Mouse (Mus musculus): Measurements from ENCODE around the gene Tiam2. TPM values are rescaled to one million over a fixed set of nuclear protein-coding genes. Genes with fewer than 3 reads are reported as not detected.

The Tiam2 gene
- total RNA-seq, 1 experiment = 3.1 TPM

DNA sequence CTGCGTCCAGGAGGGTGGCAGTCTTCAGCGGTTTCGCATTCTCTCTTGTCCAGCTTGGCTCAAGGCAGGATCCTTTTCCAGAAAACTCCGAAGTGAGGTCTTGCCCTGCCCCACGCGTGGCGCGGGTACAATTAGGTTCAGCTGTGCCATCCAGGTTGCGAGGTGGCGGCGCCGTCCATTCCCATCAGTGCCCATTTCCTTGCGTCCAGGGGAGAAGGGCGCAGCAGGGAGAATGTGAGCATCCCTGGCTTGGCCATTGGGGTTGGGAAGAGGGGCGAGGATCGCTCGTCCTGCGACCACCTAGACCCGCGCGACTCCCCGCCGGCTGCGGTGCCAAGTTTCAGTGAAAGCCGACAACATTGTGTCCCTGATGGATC is 518 bp downstream of the Tiam2 start:
- Histone ChIP-seq H3K4me3 (ENCODE audit: insufficient read depth in 1 of 2, low read depth in 1 of 2, low read length in 2 of 2, poor library complexity in 1 of 2, severe bottlenecking in 1 of 2) (peak overlapping the region; percentile 62 to 80), H3K27ac (ENCODE audit: insufficient read depth, low read depth, low read length, poor library complexity, severe bottlenecking) (no peak overlapping the region), H3K4me1 (ENCODE audit: control insufficient read depth in 2 of 2, insufficient read depth in 2 of 2, low read length in 2 of 2, poor library complexity in 1 of 2) (peaks cover 0 to 6% of the 10 kb centered on the region in 2 experiments; a peak in 1 of 4 replicates), H3K9ac (ENCODE audit: insufficient read depth, low read depth, low read length, poor library complexity, severe bottlenecking) (peak overlapping the region; percentile 1; the same call in 1 of the 2 replicates), H3K36me3 (ENCODE audit: control insufficient read depth, insufficient read depth, low read length, poor library complexity, severe bottlenecking) (no peaks in the 10 kb centered on the region), H3K9me3 (ENCODE audit: control insufficient read depth, insufficient read depth, low read depth, low read length) (no peaks in the 10 kb centered on the region)
- in situ Hi-C loops (cut with MboI; ENCODE audit: low sequenced_read_pairs in 2 of 2, unreplicated experiment in 2 of 2) = no loop called here
- TF ChIP-seq ZC3H11A (IDR thresholded peaks at IDR 0.05; ENCODE audit: borderline replicate concordance, low read depth, low read length) (no peak), ZNF384 (IDR thresholded peaks at IDR 0.05; ENCODE audit: low read depth, low read length) (no peak), HCFC1 (IDR thresholded peaks at IDR 0.05; ENCODE audit: borderline replicate concordance, insufficient read depth, low read length) (no peak), MAFK (IDR thresholded peaks at IDR 0.05; ENCODE audit: insufficient read depth, low read depth, low read length) (no peak), CHD2 (IDR thresholded peaks at IDR 0.05; ENCODE audit: low read depth, low read length) (no peak)
- DNase-seq (ENCODE audit: low read depth, low spot score) = no peak

DNA sequence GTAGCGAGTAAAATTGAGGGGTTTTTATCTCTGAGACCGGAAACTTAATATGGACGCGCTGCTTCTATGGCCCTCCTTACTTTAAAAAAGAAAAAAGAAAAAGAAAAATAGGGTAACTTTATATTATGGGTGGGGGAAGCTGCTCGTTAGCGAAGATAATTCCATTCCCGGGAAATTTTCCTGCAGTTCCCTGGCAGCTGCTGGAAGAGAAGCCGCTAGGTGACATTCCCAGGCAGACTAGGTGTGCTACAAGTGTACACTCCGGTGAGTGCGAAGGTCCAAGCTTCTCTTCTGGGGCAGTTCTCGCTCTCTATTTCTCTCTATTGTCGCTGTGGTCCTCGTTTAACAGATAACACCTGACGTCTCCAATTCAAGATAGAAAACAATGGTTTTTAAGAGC is 962 bp downstream of the Tiam2 start:
- Histone ChIP-seq H3K36me3 (ENCODE audit: control insufficient read depth, insufficient read depth, low read length, poor library complexity, severe bottlenecking) (no peaks in the 10 kb centered on the region), H3K9me3 (ENCODE audit: control insufficient read depth, insufficient read depth, low read depth, low read length) (no peaks in the 10 kb centered on the region), H3K4me3 (ENCODE audit: insufficient read depth in 1 of 2, low read depth in 1 of 2, low read length in 2 of 2, poor library complexity in 1 of 2, severe bottlenecking in 1 of 2) (peak overlapping the region; percentile 62 to 80; a peak in 2 of 4 replicates), H3K4me1 (ENCODE audit: control insufficient read depth in 2 of 2, insufficient read depth in 2 of 2, low read length in 2 of 2, poor library complexity in 1 of 2) (peaks cover 0 to 6% of the 10 kb centered on the region in 2 experiments; a peak in 1 of 4 replicates), H3K9ac (ENCODE audit: insufficient read depth, low read depth, low read length, poor library complexity, severe bottlenecking) (no peak overlapping the region), H3K27ac (ENCODE audit: insufficient read depth, low read depth, low read length, poor library complexity, severe bottlenecking) (no peak overlapping the region)
- no peak for TF ChIP-seq ZC3H11A (IDR thresholded peaks at IDR 0.05; ENCODE audit: borderline replicate concordance, low read depth, low read length)
- TF ChIP-seq HCFC1 (IDR thresholded peaks at IDR 0.05; ENCODE audit: borderline replicate concordance, insufficient read depth, low read length) = no peak
- TF ChIP-seq MAFK (IDR thresholded peaks at IDR 0.05; ENCODE audit: insufficient read depth, low read depth, low read length) = no peak
- TF ChIP-seq CHD2 (IDR thresholded peaks at IDR 0.05; ENCODE audit: low read depth, low read length) = no peak
- TF ChIP-seq ZNF384 (IDR thresholded peaks at IDR 0.05; ENCODE audit: low read depth, low read length) = no peak
- no peak for DNase-seq (ENCODE audit: low read depth, low spot score)
- in situ Hi-C loops (cut with MboI; ENCODE audit: low sequenced_read_pairs in 2 of 2, unreplicated experiment in 2 of 2) = no loop called here

DNA sequence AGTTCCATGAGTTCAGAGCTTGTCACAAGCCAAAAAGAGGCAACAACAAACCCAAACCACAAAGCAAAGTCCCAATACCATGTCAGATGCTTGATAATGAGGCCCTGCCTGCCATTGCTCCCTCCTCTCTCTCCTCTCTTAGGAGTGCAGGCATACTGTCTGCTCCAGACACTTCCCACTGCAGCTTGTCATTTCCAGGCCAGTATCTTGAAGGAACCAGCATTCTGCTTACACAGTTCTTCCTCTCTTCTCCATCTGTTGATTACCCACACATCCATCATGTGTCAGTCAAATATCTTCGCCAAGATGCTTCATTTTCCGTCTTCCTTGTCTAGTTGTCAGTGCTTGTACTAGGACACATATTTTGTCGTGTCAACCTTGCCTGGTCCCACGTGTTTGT is 2.4 kb downstream of the Tiam2 start:
- no peak for DNase-seq (ENCODE audit: low read depth, low spot score)
- in situ Hi-C loops (cut with MboI; ENCODE audit: low sequenced_read_pairs in 2 of 2, unreplicated experiment in 2 of 2) = no loop called here
- TF ChIP-seq ZC3H11A (IDR thresholded peaks at IDR 0.05; ENCODE audit: borderline replicate concordance, low read depth, low read length) (no peak), ZNF384 (IDR thresholded peaks at IDR 0.05; ENCODE audit: low read depth, low read length) (no peak), MAFK (IDR thresholded peaks at IDR 0.05; ENCODE audit: insufficient read depth, low read depth, low read length) (no peak), HCFC1 (IDR thresholded peaks at IDR 0.05; ENCODE audit: borderline replicate concordance, insufficient read depth, low read length) (no peak), CHD2 (IDR thresholded peaks at IDR 0.05; ENCODE audit: low read depth, low read length) (no peak)
- no peak overlapping the region for H3K9ac ChIP-seq (ENCODE audit: insufficient read depth, low read depth, low read length, poor library complexity, severe bottlenecking)
- H3K27ac ChIP-seq (ENCODE audit: insufficient read depth, low read depth, low read length, poor library complexity, severe bottlenecking) = no peak overlapping the region
- H3K4me3 ChIP-seq (ENCODE audit: insufficient read depth in 1 of 2, low read depth in 1 of 2, low read length in 2 of 2, poor library complexity in 1 of 2, severe bottlenecking in 1 of 2) = no peak overlapping the region
- H3K9me3 ChIP-seq (ENCODE audit: control insufficient read depth, insufficient read depth, low read depth, low read length) = no peaks in the 10 kb centered on the region
- peaks cover 0 to 6% of the 10 kb centered on the region in 2 experiments; a peak in 1 of 4 replicates for H3K4me1 ChIP-seq (ENCODE audit: control insufficient read depth in 2 of 2, insufficient read depth in 2 of 2, low read length in 2 of 2, poor library complexity in 1 of 2)
- no peaks in the 10 kb centered on the region for H3K36me3 ChIP-seq (ENCODE audit: control insufficient read depth, insufficient read depth, low read length, poor library complexity, severe bottlenecking)

DNA sequence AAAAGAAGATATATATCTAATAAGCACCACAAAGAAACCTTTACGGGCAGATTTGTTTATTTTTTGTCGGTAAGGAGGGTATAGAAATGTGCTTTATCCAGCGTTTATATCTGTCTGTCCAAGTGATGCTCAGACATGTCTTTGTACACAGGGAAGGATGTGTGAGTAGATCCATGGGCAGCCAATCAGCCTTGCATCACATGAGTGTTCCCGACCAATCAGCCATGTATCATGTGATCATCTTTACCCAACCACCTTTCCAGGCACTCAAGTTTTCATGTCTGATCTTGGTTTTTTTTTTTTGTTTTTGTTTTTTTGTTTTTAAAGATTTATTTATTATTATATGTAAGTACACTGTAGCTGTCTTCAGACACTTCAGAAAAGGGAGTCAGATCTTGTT is 3.1 kb downstream of the Tiam2 start:
- Histone ChIP-seq H3K36me3 (ENCODE audit: control insufficient read depth, insufficient read depth, low read length, poor library complexity, severe bottlenecking) (no peaks in the 10 kb centered on the region), H3K9me3 (ENCODE audit: control insufficient read depth, insufficient read depth, low read depth, low read length) (no peaks in the 10 kb centered on the region), H3K4me1 (ENCODE audit: control insufficient read depth in 2 of 2, insufficient read depth in 2 of 2, low read length in 2 of 2, poor library complexity in 1 of 2) (peaks cover 0 to 6% of the 10 kb centered on the region in 2 experiments; a peak in 1 of 4 replicates), H3K4me3 (ENCODE audit: insufficient read depth in 1 of 2, low read depth in 1 of 2, low read length in 2 of 2, poor library complexity in 1 of 2, severe bottlenecking in 1 of 2) (no peak overlapping the region), H3K27ac (ENCODE audit: insufficient read depth, low read depth, low read length, poor library complexity, severe bottlenecking) (no peak overlapping the region), H3K9ac (ENCODE audit: insufficient read depth, low read depth, low read length, poor library complexity, severe bottlenecking) (no peak overlapping the region)
- no peak for DNase-seq (ENCODE audit: low read depth, low spot score)
- no peak for TF ChIP-seq HCFC1 (IDR thresholded peaks at IDR 0.05; ENCODE audit: borderline replicate concordance, insufficient read depth, low read length)
- TF ChIP-seq ZNF384 (IDR thresholded peaks at IDR 0.05; ENCODE audit: low read depth, low read length) = no peak
- TF ChIP-seq ZC3H11A (IDR thresholded peaks at IDR 0.05; ENCODE audit: borderline replicate concordance, low read depth, low read length) = no peak
- TF ChIP-seq MAFK (IDR thresholded peaks at IDR 0.05; ENCODE audit: insufficient read depth, low read depth, low read length) = no peak
- TF ChIP-seq CHD2 (IDR thresholded peaks at IDR 0.05; ENCODE audit: low read depth, low read length) = no peak
- in situ Hi-C loops (cut with MboI; ENCODE audit: low sequenced_read_pairs in 2 of 2, unreplicated experiment in 2 of 2) = no loop called here

All from ES-E14 (cell line).